Comparison of ENCODE assay signal across 8 mouse cellular contexts in the genomic region with DNA sequence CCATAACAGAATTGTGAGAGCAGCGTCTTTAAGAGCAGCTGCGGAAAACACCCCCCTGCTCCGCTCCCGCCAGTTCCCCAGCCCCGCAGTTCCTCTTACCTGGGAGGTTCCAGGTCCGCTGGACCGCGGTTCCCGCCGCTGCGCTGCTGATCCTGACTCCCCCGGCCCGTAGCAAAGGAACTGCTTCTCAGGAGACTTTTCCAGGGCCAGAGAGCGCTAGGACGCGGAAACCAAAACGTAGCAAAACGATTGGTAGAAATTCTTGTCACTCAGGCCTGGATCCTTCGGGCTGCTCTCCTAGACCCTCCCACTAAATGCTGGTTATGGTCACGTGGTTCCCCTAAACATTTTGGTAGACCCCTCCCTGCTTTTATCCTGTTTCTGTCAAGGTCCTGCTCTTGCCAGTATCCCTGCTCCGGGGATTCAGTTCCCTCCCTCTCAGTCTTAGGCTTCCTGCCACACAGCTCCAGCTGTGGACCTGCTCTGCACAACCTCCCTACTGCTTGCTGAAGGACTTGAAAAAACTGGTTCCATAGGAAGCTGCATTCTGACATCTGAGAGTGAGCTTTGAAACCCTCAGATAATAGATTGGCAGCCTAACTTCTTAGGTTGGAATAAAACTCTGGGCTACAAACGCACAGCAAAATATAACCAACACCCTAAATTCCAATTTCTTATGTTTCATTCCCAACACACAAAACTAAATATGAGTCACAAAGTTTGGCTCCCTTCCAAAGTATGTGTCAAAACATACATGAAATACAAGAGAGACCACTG. TPM values are rescaled to one million over a fixed set of nuclear protein-coding genes. Genes with fewer than 3 reads are reported as not detected.
DNase-seq lines count a peak whose midpoint lies in the region; ATAC-seq and TF ChIP-seq lines count a peak whose summit lies in the region.

A gene (minus strand): TSS at position 228 of the 777 bp plus-strand sequence.

- no peak for TF ChIP-seq CTCF in intestine, postnatal 0 days (IDR thresholded peaks at IDR 0.05; ENCODE audit: low read depth)

- H3K27me3 ChIP-seq in embryonic facial prominence, embryonic 10.5 days (replicated peaks; ENCODE audit: low read depth, poor library complexity, severe bottlenecking), result no peaks in the 10 kb centered on the region
- no peaks in the 10 kb centered on the region for H3K27me3 ChIP-seq in intestine, postnatal 0 days (replicated peaks; ENCODE audit: control insufficient read depth, insufficient read depth, low read length)
- H3K27me3 ChIP-seq in limb, embryonic 11.5 days (ENCODE audit: control insufficient read depth, insufficient read depth, low read length), result no peaks in the 10 kb centered on the region
- H3K27me3 ChIP-seq in midbrain, embryonic 12.5 days, result no peaks in the 10 kb centered on the region

- peak; percentile 0 for DNase-seq in cerebellum, adult 8-10 months
- DNase-seq in cerebellum, adult 9-10 months, result no peak
- peak; percentile 84 for DNase-seq in embryonic facial prominence, embryonic 10.5 days (ENCODE audit: low spot score)
- DNase-seq in limb, embryonic 11.5 days (ENCODE audit: low spot score), result peak; percentile 85
- DNase-seq in spleen, postnatal 4 days (ENCODE audit: low spot score in 2 of 2), result peak; percentile 14 to 63

- peak within 1 kb of the TSS; percentile 88 for H3K27ac ChIP-seq in embryonic facial prominence, embryonic 10.5 days (replicated peaks)
- H3K27ac ChIP-seq in intestine, postnatal 0 days (ENCODE audit: low read depth, low read length), result peak within 1 kb of the TSS; percentile 89
- H3K27ac ChIP-seq in limb, embryonic 11.5 days (replicated peaks; ENCODE audit: low read depth, low read length), result no peak within 1 kb of the TSS; the same call in 1 of the 2 replicates
- no peak within 1 kb of the TSS for H3K27ac ChIP-seq in midbrain, embryonic 12.5 days (replicated peaks)

- peak within 1 kb of the TSS; percentile 70 for H3K9ac ChIP-seq in intestine, postnatal 0 days (ENCODE audit: low read depth, low read length)
- peak within 1 kb of the TSS; percentile 74 for H3K9ac ChIP-seq in limb, embryonic 11.5 days (ENCODE audit: low read length)
- peak within 1 kb of the TSS; percentile 71 for H3K9ac ChIP-seq in midbrain, embryonic 12.5 days (replicated peaks)

- peaks cover 4% of the 10 kb centered on the region; the same call in 1 of the 2 replicates for H3K4me1 ChIP-seq in embryonic facial prominence, embryonic 10.5 days
- H3K4me1 ChIP-seq in intestine, postnatal 0 days (replicated peaks; ENCODE audit: control insufficient read depth, insufficient read depth, low read length), result no peaks in the 10 kb centered on the region
- H3K4me1 ChIP-seq in limb, embryonic 11.5 days (ENCODE audit: control insufficient read depth, insufficient read depth, low read length), result no peaks in the 10 kb centered on the region
- 0 out of 2 replicates have a peak, but pooled peaks cover 5% of the 10 kb centered on the region for H3K4me1 ChIP-seq in midbrain, embryonic 12.5 days

- H3K9me3 ChIP-seq in embryonic facial prominence, embryonic 10.5 days, result no peaks in the 10 kb centered on the region
- no peaks in the 10 kb centered on the region for H3K9me3 ChIP-seq in intestine, postnatal 0 days (ENCODE audit: control insufficient read depth)
- no peaks in the 10 kb centered on the region for H3K9me3 ChIP-seq in limb, embryonic 11.5 days (ENCODE audit: control insufficient read depth, low read length)
- no peaks in the 10 kb centered on the region for H3K9me3 ChIP-seq in midbrain, embryonic 12.5 days

- ATAC-seq in granulocyte monocyte progenitor cell, adult 5-6 weeks (replicated peaks; ENCODE audit: poor library complexity, severe bottlenecking), result peak; percentile 92
- ATAC-seq in intestine, postnatal 0 days, result peak; percentile 95
- peak; percentile 100 for ATAC-seq in limb, embryonic 11.5 days (ENCODE audit: insufficient number of reproducible peaks, low FRiP score, low TSS enrichment, low read depth)
- ATAC-seq in midbrain, embryonic 12.5 days (ENCODE audit: low FRiP score, low read depth), result peak; percentile 98

- WGBS in embryonic facial prominence, embryonic 10.5 days, result 4% methylated on average over 22 of the region's 22 CpGs
- 2% methylated on average over 22 of the region's 22 CpGs for WGBS in intestine, postnatal 0 days
- 3% methylated on average over 22 of the region's 22 CpGs for WGBS in limb, embryonic 11.5 days
- 3% methylated on average over 22 of the region's 22 CpGs for WGBS in midbrain, embryonic 12.5 days

- peak within 1 kb of the TSS; percentile 60 for H3K4me2 ChIP-seq in intestine, postnatal 0 days (replicated peaks; ENCODE audit: low read depth)
- peak within 1 kb of the TSS; percentile 42 for H3K4me2 ChIP-seq in limb, embryonic 11.5 days (ENCODE audit: low read depth, severe bottlenecking)
- H3K4me2 ChIP-seq in midbrain, embryonic 12.5 days (replicated peaks), result peak within 1 kb of the TSS; percentile 67

- peak within 1 kb of the TSS; percentile 74 for H3K4me3 ChIP-seq in embryonic facial prominence, embryonic 10.5 days
- peak within 1 kb of the TSS; percentile 58 for H3K4me3 ChIP-seq in intestine, postnatal 0 days (ENCODE audit: low read depth, low read length)
- H3K4me3 ChIP-seq in limb, embryonic 11.5 days (ENCODE audit: low read depth, low read length), result peak within 1 kb of the TSS; percentile 55
- H3K4me3 ChIP-seq in midbrain, embryonic 12.5 days, result peak within 1 kb of the TSS; percentile 72

- H3K36me3 ChIP-seq in embryonic facial prominence, embryonic 10.5 days (replicated peaks), result no peaks in the 10 kb centered on the region
- no peaks in the 10 kb centered on the region for H3K36me3 ChIP-seq in intestine, postnatal 0 days (ENCODE audit: control insufficient read depth, insufficient read depth)
- H3K36me3 ChIP-seq in limb, embryonic 11.5 days (ENCODE audit: control insufficient read depth, insufficient read depth, low read length), result no peaks in the 10 kb centered on the region
- H3K36me3 ChIP-seq in midbrain, embryonic 12.5 days, result no peaks in the 10 kb centered on the region

RNA-seq across cellular contexts. Expression of the gene that starts here (rescaled TPM):
- polyA plus RNA-seq in embryonic facial prominence, embryonic 10.5 days (2016; fragmentation: Nextera tagmentation; extraction: Ambion mirVana), result 7.1 and 7.2 TPM in 2 replicates
- 3.0 and 5.5 TPM in 2 replicates for total RNA-seq in granulocyte monocyte progenitor cell, adult 5-6 weeks (2014; fragmentation: Nextera tagmentation)
- 2.6 and 5.2 TPM in 2 replicates for total RNA-seq in granulocyte monocyte progenitor cell, adult 5-6 weeks (2017)
- 5.5 and 5.7 TPM in 2 replicates for polyA plus RNA-seq in intestine, postnatal 0 days (2015; fragmentation: Nextera tagmentation; extraction: Ambion mirVana)
- polyA plus RNA-seq in limb, embryonic 11.5 days (2014; fragmentation: Nextera tagmentation; extraction: Ambion mirVana), result 9.7 and 9.9 TPM in 2 replicates
- 5.7 and 6.3 TPM in 2 replicates for polyA plus RNA-seq in midbrain, embryonic 12.5 days (2016; fragmentation: Nextera tagmentation; extraction: Ambion mirVana)

Comparison
In these comparisons a context has a peak if more than half of its experiments do, and no peak if none do; other contexts are left out.
1. H3K27ac ChIP-seq: peak in embryonic facial prominence, embryonic 10.5 days (single experiment) and intestine, postnatal 0 days (single experiment); none in limb, embryonic 11.5 days (single experiment) and midbrain, embryonic 12.5 days (single experiment).
2. Peak in every context shown above with its lines, with median percentiles within 50 percentile points of each other: H3K4me3 ChIP-seq, ATAC-seq, H3K4me2 ChIP-seq and H3K9ac ChIP-seq.